Mouse (Mus musculus) small intestine, adult 2 months (tissue): ENCODE data around the gene Ikbke. TPM values are rescaled to one million over a fixed set of nuclear protein-coding genes. Genes with fewer than 3 reads are reported as not detected.

Experiments used
- H3K27ac ChIP-seq: fragments of 200-500 bp; 2 replicates; pipeline ENCODE4 v1.5.1; 2012; ENCODE audit warnings: low read depth, low read length, control low read depth, inconsistent platforms; ENCODE audit not compliant: insufficient read depth
- H3K27me3 ChIP-seq: fragments of 200-500 bp; 2 replicates; pipeline ENCODE4 v1.6.1; 2012; ENCODE audit warnings: mild to moderate bottlenecking, moderate library complexity, low read length, inconsistent platforms; ENCODE audit not compliant: control insufficient read depth, insufficient read depth
- H3K36me3 ChIP-seq: fragments of 200-500 bp; 2 replicates; pipeline ENCODE4 v1.6.1; 2012; ENCODE audit warnings: mild to moderate bottlenecking, low read length, control low read depth, inconsistent platforms; ENCODE audit not compliant: control insufficient read depth, insufficient read depth
- H3K4me1 ChIP-seq: fragments of 200-500 bp; 2 replicates; pipeline ENCODE4 v1.6.1; 2012; ENCODE audit warnings: low read length, inconsistent platforms, mixed read lengths; ENCODE audit not compliant: control insufficient read depth, insufficient read depth, insufficient read length
- H3K4me3 ChIP-seq: fragments of 200-500 bp; 2 replicates; pipeline ENCODE4 v1.5.1; 2012; ENCODE audit warnings: low read depth, mild to moderate bottlenecking, control low read depth, inconsistent platforms, low read length, moderate library complexity
- CTCF ChIP-seq: fragments of 200-500 bp; IDR thresholded peaks from 2 replicates; pipeline ENCODE4 v1.5.1; 2012; ENCODE audit warnings: low read depth, mild to moderate bottlenecking, control low read depth, inconsistent platforms, low read length, moderate library complexity, mixed read lengths; ENCODE audit not compliant: insufficient replicate concordance, insufficient read length; ENCODE audit errors: extremely low read depth
- POLR2A ChIP-seq: fragments of 200-500 bp; IDR thresholded peaks from 2 replicates; pipeline ENCODE4 v1.6.1; 2012; ENCODE audit warnings: low read depth, mild to moderate bottlenecking, control low read depth, inconsistent platforms, low read length, moderate library complexity
- WGBS: fragments of 180-500 bp; shearing (Covaris S2); methylation state at CpG from one replicate; pipeline ENCODE4 v1.1.7; 2018; 5-methylcytosine and 5-hydroxymethylcytosine counted together
- polyA plus RNA-seq: library from polyadenylated mRNA; depleted of rRNA; stranded (reverse); fragments of >200 nt; gene quantifications from 2 replicates; pipeline ENCODE4 v1.2.3, GENCODE M21; 2012

The Ikbke gene
- polyA plus RNA-seq, 1 experiment = 43.9 TPM

DNA sequence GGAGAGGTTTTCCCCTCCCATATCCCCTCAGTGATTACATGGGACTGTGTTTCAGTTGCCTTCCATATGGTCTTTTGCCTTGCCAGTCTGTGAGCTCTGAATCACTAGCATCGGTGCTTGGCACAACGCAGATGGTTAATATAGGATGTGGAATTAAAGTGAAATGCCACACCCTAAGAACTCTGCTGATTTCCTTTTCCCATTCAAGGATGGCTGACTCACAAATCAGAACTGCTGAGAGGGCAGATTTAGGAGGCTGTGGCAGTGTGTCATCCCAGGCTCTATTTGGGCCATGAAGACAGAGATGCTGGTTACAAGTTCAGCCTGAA lies 14.5 kb upstream of the Ikbke start:
- H3K4me3 ChIP-seq = no peak overlapping the region
- 78% methylated on average over 2 of the region's 2 CpGs for WGBS
- H3K27ac ChIP-seq = no peak overlapping the region
- H3K4me1 ChIP-seq = no peaks in the 10 kb centered on the region
- H3K36me3 ChIP-seq = peaks cover 8% of the 10 kb centered on the region; the same call in 1 of the 2 replicates
- no peak for TF ChIP-seq CTCF
- TF ChIP-seq POLR2A = no peak
- H3K27me3 ChIP-seq = no peaks in the 10 kb centered on the region

DNA sequence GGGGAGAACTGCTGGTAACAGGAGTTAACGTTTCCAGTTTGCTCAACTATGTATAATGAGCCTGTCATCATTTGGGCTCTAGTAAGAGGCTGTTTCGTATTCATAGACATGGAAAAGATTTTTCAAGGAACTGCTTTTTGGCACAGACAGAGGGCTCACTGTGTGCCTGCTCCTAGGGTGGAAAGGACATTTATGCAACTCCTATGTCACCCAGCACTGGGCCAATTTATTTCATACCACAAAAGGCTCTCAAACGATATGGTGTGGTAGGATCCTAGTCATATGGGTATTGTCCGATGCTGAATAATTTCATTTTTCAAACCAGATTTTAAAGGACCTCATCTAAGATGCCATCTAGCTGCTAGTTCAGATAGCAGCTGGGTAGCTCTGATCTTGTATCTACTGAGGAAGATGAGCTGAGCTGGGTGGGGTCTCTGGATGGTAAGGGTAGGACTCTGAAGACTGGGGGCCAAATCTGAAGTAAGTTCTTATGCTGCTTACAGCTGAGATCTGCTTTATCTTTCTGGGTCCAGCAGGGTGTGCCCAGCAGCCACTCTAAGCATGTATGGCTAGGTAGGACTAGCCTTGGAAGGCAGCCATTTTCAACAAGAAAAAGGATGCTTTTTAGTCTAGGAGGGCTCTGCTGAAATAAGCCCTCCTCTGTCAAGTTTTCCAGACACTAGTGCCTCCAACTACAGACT lies 14.0 kb upstream of the Ikbke start:
- Histone ChIP-seq H3K4me3 (no peak overlapping the region), H3K27me3 (no peaks in the 10 kb centered on the region), H3K36me3 (peaks cover 8% of the 10 kb centered on the region; the same call in 1 of the 2 replicates), H3K4me1 (no peaks in the 10 kb centered on the region), H3K27ac (no peak overlapping the region)
- WGBS = 90% methylated on average over 4 of the region's 4 CpGs
- TF ChIP-seq POLR2A = no peak
- no peak for TF ChIP-seq CTCF

GRCm38 (mm10) chr1:131290648-131291047 lies 11.2 kb upstream of the Ikbke start:
- Histone ChIP-seq H3K27me3 (no peaks in the 10 kb centered on the region), H3K4me3 (no peak overlapping the region), H3K27ac (no peak overlapping the region), H3K36me3 (peaks cover 5% of the 10 kb centered on the region; the same call in 1 of the 2 replicates), H3K4me1 (no peaks in the 10 kb centered on the region; the same call in 1 of the 2 replicates)
- 37% methylated on average over 2 of the region's 2 CpGs for WGBS
- peak; percentile 59; the same call in 1 of the 2 replicates for TF ChIP-seq CTCF
- TF ChIP-seq POLR2A = no peak

DNA sequence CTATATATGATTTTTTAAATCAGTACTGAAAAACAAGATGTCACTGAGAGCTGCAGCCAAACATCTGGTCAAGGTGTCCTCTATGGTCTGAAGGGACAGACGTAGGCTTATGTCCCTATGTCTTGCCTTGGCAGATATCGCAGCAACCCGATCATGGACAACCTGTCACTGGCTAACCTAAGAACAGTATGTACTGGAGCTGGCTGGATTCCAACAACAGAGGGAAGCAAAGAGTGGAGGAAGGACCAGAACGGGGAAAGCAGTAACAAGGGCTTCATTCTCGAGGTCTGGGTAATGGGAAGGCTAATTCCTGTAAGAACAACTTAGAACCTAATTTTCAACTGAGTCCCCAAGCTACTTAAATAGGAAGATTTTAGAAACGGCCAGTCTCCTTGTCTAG lies 9.5 kb upstream of the Ikbke start:
- Histone ChIP-seq H3K27me3 (no peaks in the 10 kb centered on the region), H3K27ac (no peak overlapping the region), H3K4me3 (no peak overlapping the region), H3K4me1 (no peaks in the 10 kb centered on the region; the same call in 1 of the 2 replicates), H3K36me3 (0 out of 2 replicates have a peak, but pooled peaks cover 2% of the 10 kb centered on the region)
- WGBS = 78% methylated on average over 6 of the region's 6 CpGs
- TF ChIP-seq CTCF (no peak), POLR2A (no peak)

DNA sequence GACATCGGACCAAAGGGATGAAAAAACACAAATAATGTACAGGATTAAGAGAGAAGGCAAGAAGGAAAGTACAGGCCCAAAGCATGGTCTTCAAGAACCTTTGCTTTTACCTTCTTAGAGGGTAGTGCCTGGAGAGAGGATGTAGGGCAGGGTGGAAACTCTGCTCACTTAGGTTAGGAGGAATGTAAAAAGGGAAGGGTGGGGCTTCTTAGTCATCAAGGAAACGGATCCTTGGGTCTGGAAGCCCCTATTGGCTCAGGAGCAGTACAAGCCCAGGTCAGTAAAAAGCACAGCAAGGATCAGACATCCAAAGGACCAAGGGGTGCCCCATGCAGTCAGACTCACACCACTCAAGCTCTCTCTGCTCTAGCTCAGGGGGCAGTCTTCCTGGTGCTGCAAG lies 7.9 kb upstream of the Ikbke start:
- H3K27ac ChIP-seq = no peak overlapping the region
- WGBS = 68% methylated on average over 2 of the region's 2 CpGs
- 0 out of 2 replicates have a peak, but pooled peaks cover 2% of the 10 kb centered on the region for H3K36me3 ChIP-seq
- no peak overlapping the region for H3K4me3 ChIP-seq
- H3K4me1 ChIP-seq = peaks cover 3% of the 10 kb centered on the region; the same call in 1 of the 2 replicates
- TF ChIP-seq POLR2A (no peak), CTCF (no peak)
- no peaks in the 10 kb centered on the region for H3K27me3 ChIP-seq

- H3K27me3 ChIP-seq = no peaks in the 10 kb centered on the region
- H3K36me3 ChIP-seq = 0 out of 2 replicates have a peak, but pooled peaks cover 2% of the 10 kb centered on the region
- no peak for TF ChIP-seq POLR2A
- no peak for TF ChIP-seq CTCF
- WGBS = 69% methylated on average over 5 of the region's 5 CpGs
- no peak overlapping the region for H3K27ac ChIP-seq
- peaks cover 6% of the 10 kb centered on the region; the same call in 1 of the 2 replicates for H3K4me1 ChIP-seq
- no peak overlapping the region for H3K4me3 ChIP-seq
Measured at GRCm38 (mm10) chr1:131286803-131287202, 7.4 kb upstream of the Ikbke start.

DNA sequence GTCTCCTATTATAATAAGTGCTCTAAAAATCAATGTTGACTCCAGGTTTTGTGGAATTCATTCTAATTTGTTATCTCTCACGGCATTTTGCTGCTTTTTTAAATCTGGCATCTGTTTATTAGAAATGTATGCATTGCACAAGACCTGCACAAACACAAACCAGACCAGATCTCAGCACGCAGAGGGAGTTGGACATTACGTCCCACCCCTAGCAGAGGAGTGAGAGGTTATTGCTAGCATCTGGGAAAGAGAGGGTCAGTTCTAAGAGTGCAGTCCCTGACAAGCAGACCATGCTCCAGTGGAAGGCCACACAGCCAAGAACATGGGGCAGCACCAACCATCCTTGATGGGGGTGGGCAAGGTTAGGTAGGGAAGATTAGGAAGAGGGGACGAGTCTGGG lies 5.2 kb upstream of the Ikbke start:
- H3K27ac ChIP-seq = no peak overlapping the region
- TF ChIP-seq CTCF (no peak), POLR2A (no peak)
- H3K27me3 ChIP-seq = no peaks in the 10 kb centered on the region
- no peak overlapping the region for H3K4me3 ChIP-seq
- peaks cover 25% of the 10 kb centered on the region; the same call in 1 of the 2 replicates for H3K4me1 ChIP-seq
- H3K36me3 ChIP-seq = 0 out of 2 replicates have a peak, but pooled peaks cover 2% of the 10 kb centered on the region
- 88% methylated on average over 4 of the region's 4 CpGs for WGBS
